Mouse (Mus musculus): ENCODE data around the gene Litaf. TPM values are rescaled to one million over a fixed set of nuclear protein-coding genes. Genes with fewer than 3 reads are reported as not detected.

The Litaf gene
- polyA plus RNA-seq, 1 experiment from 2014 or later = 71.6 TPM

GRCm38 (mm10) chr16:10940661-10941060 lies 125.3 kb downstream of the Litaf start:
- WGBS = 86% methylated on average over 2 of the region's 2 CpGs
- Histone ChIP-seq H3K36me3 (ENCODE audit: control insufficient read depth, insufficient read depth, low read length) (no peaks in the 10 kb centered on the region), H3K4me3 (ENCODE audit: low read depth, low read length) (no peak overlapping the region), H3K9me3 (ENCODE audit: control insufficient read depth, low read length) (no peaks in the 10 kb centered on the region), H3K27me3 (ENCODE audit: control insufficient read depth, insufficient read depth, low read length) (no peaks in the 10 kb centered on the region), H3K27ac (ENCODE audit: low read depth, low read length) (no peak overlapping the region), H3K4me1 (replicated peaks; ENCODE audit: control insufficient read depth, insufficient read depth, low read length) (no peaks in the 10 kb centered on the region), H3K9ac (ENCODE audit: low read depth, low read length) (no peak overlapping the region), H3K4me2 (replicated peaks; ENCODE audit: low read depth, low read length) (no peak overlapping the region)
- no peak for ATAC-seq (ENCODE audit: low FRiP score)
- DNase-seq (ENCODE audit: low spot score) = no peak

GRCm38 (mm10) chr16:10939932-10940331 lies 126.0 kb downstream of the Litaf start:
- DNase-seq (ENCODE audit: low spot score) (no peak), ATAC-seq (ENCODE audit: low FRiP score) (no peak)
- Histone ChIP-seq H3K4me1 (replicated peaks; ENCODE audit: control insufficient read depth, insufficient read depth, low read length) (no peaks in the 10 kb centered on the region), H3K27me3 (ENCODE audit: control insufficient read depth, insufficient read depth, low read length) (no peaks in the 10 kb centered on the region), H3K9ac (ENCODE audit: low read depth, low read length) (no peak overlapping the region), H3K27ac (ENCODE audit: low read depth, low read length) (no peak overlapping the region), H3K4me2 (replicated peaks; ENCODE audit: low read depth, low read length) (no peak overlapping the region), H3K36me3 (ENCODE audit: control insufficient read depth, insufficient read depth, low read length) (no peaks in the 10 kb centered on the region), H3K9me3 (ENCODE audit: control insufficient read depth, low read length) (no peaks in the 10 kb centered on the region), H3K4me3 (ENCODE audit: low read depth, low read length) (no peak overlapping the region)
- 89% methylated on average over 4 of the region's 4 CpGs for WGBS

- no peak for ATAC-seq (ENCODE audit: low FRiP score)
- Histone ChIP-seq H3K4me2 (replicated peaks; ENCODE audit: low read depth, low read length) (no peak overlapping the region), H3K27me3 (ENCODE audit: control insufficient read depth, insufficient read depth, low read length) (no peaks in the 10 kb centered on the region), H3K27ac (ENCODE audit: low read depth, low read length) (no peak overlapping the region), H3K9ac (ENCODE audit: low read depth, low read length) (no peak overlapping the region), H3K36me3 (ENCODE audit: control insufficient read depth, insufficient read depth, low read length) (no peaks in the 10 kb centered on the region), H3K4me3 (ENCODE audit: low read depth, low read length) (no peak overlapping the region), H3K4me1 (replicated peaks; ENCODE audit: control insufficient read depth, insufficient read depth, low read length) (no peaks in the 10 kb centered on the region), H3K9me3 (ENCODE audit: control insufficient read depth, low read length) (no peaks in the 10 kb centered on the region)
- no peak for DNase-seq (ENCODE audit: low spot score)
- 79% methylated on average over 11 of the region's 11 CpGs for WGBS
These were observed 128.5 kb downstream of the Litaf start for GRCm38 (mm10) chr16:10937497-10937896.

- Histone ChIP-seq H3K36me3 (ENCODE audit: control insufficient read depth, insufficient read depth, low read length) (no peaks in the 10 kb centered on the region), H3K9ac (ENCODE audit: low read depth, low read length) (no peak overlapping the region), H3K9me3 (ENCODE audit: control insufficient read depth, low read length) (no peaks in the 10 kb centered on the region), H3K4me2 (replicated peaks; ENCODE audit: low read depth, low read length) (no peak overlapping the region), H3K4me3 (ENCODE audit: low read depth, low read length) (no peak overlapping the region), H3K4me1 (replicated peaks; ENCODE audit: control insufficient read depth, insufficient read depth, low read length) (no peaks in the 10 kb centered on the region), H3K27me3 (ENCODE audit: control insufficient read depth, insufficient read depth, low read length) (no peaks in the 10 kb centered on the region), H3K27ac (ENCODE audit: low read depth, low read length) (peak overlapping the region; percentile 61; the same call in 1 of the 2 replicates)
- DNase-seq (ENCODE audit: low spot score) = peak; percentile 42
- ATAC-seq (ENCODE audit: low FRiP score) = peak; percentile 93
- 22% methylated on average over 5 of the region's 5 CpGs for WGBS
These were observed 129.1 kb downstream of the Litaf start for GRCm38 (mm10) chr16:10936700-10937319.

- no peak overlapping the region for H3K4me3 ChIP-seq (ENCODE audit: low read depth, low read length)
- no peak overlapping the region for H3K4me2 ChIP-seq (replicated peaks; ENCODE audit: low read depth, low read length)
- H3K9me3 ChIP-seq (ENCODE audit: control insufficient read depth, low read length) = no peaks in the 10 kb centered on the region
- ATAC-seq (ENCODE audit: low FRiP score) (no peak), DNase-seq (ENCODE audit: low spot score) (no peak)
- 100% methylated on average over 1 of the region's 1 CpGs for WGBS
- H3K27me3 ChIP-seq (ENCODE audit: control insufficient read depth, insufficient read depth, low read length) = no peaks in the 10 kb centered on the region
- no peaks in the 10 kb centered on the region for H3K4me1 ChIP-seq (replicated peaks; ENCODE audit: control insufficient read depth, insufficient read depth, low read length)
- H3K9ac ChIP-seq (ENCODE audit: low read depth, low read length) = no peak overlapping the region
- no peak overlapping the region for H3K27ac ChIP-seq (ENCODE audit: low read depth, low read length)
- no peaks in the 10 kb centered on the region for H3K36me3 ChIP-seq (ENCODE audit: control insufficient read depth, insufficient read depth, low read length)
These were observed 131.9 kb downstream of the Litaf start for GRCm38 (mm10) chr16:10934047-10934446.

- Histone ChIP-seq H3K27ac (ENCODE audit: low read depth, low read length) (no peak overlapping the region), H3K9me3 (ENCODE audit: control insufficient read depth, low read length) (no peaks in the 10 kb centered on the region), H3K4me3 (ENCODE audit: low read depth, low read length) (no peak overlapping the region), H3K9ac (ENCODE audit: low read depth, low read length) (no peak overlapping the region), H3K36me3 (ENCODE audit: control insufficient read depth, insufficient read depth, low read length) (no peaks in the 10 kb centered on the region), H3K27me3 (ENCODE audit: control insufficient read depth, insufficient read depth, low read length) (no peaks in the 10 kb centered on the region), H3K4me1 (replicated peaks; ENCODE audit: control insufficient read depth, insufficient read depth, low read length) (no peaks in the 10 kb centered on the region), H3K4me2 (replicated peaks; ENCODE audit: low read depth, low read length) (no peak overlapping the region)
- DNase-seq (ENCODE audit: low spot score) (no peak), ATAC-seq (ENCODE audit: low FRiP score) (no peak)
- WGBS = 91% methylated on average over 3 of the region's 3 CpGs
These were observed 132.6 kb downstream of the Litaf start for GRCm38 (mm10) chr16:10933372-10933771.

GRCm38 (mm10) chr16:10927026-10927425 lies 138.9 kb downstream of the Litaf start:
- no peak overlapping the region for H3K27ac ChIP-seq (ENCODE audit: low read depth, low read length)
- no peak overlapping the region for H3K4me2 ChIP-seq (replicated peaks; ENCODE audit: low read depth, low read length)
- H3K4me3 ChIP-seq (ENCODE audit: low read depth, low read length) = no peak overlapping the region
- DNase-seq (ENCODE audit: low spot score) = no peak
- H3K9ac ChIP-seq (ENCODE audit: low read depth, low read length) = no peak overlapping the region
- ATAC-seq (ENCODE audit: low FRiP score) = no peak
- H3K4me1 ChIP-seq (replicated peaks; ENCODE audit: control insufficient read depth, insufficient read depth, low read length) = no peaks in the 10 kb centered on the region
- 88% methylated on average over 1 of the region's 1 CpGs for WGBS
- no peaks in the 10 kb centered on the region for H3K36me3 ChIP-seq (ENCODE audit: control insufficient read depth, insufficient read depth, low read length)
- H3K9me3 ChIP-seq (ENCODE audit: control insufficient read depth, low read length) = no peaks in the 10 kb centered on the region
- H3K27me3 ChIP-seq (ENCODE audit: control insufficient read depth, insufficient read depth, low read length) = no peaks in the 10 kb centered on the region

- DNase-seq (ENCODE audit: low spot score) = no peak
- Histone ChIP-seq H3K4me1 (replicated peaks; ENCODE audit: control insufficient read depth, insufficient read depth, low read length) (no peaks in the 10 kb centered on the region), H3K4me2 (replicated peaks; ENCODE audit: low read depth, low read length) (no peak overlapping the region), H3K4me3 (ENCODE audit: low read depth, low read length) (no peak overlapping the region), H3K36me3 (ENCODE audit: control insufficient read depth, insufficient read depth, low read length) (no peaks in the 10 kb centered on the region), H3K9ac (ENCODE audit: low read depth, low read length) (no peak overlapping the region), H3K9me3 (ENCODE audit: control insufficient read depth, low read length) (no peaks in the 10 kb centered on the region), H3K27ac (ENCODE audit: low read depth, low read length) (no peak overlapping the region), H3K27me3 (ENCODE audit: control insufficient read depth, insufficient read depth, low read length) (no peaks in the 10 kb centered on the region)
- no peak for ATAC-seq (ENCODE audit: low FRiP score)
- 65% methylated on average over 7 of the region's 7 CpGs for WGBS
These were observed 140.3 kb downstream of the Litaf start for GRCm38 (mm10) chr16:10925591-10926180.

GRCm38 (mm10) chr16:10923561-10923960 lies 142.4 kb downstream of the Litaf start:
- H3K27ac ChIP-seq (ENCODE audit: low read depth, low read length) = no peak overlapping the region
- no peak overlapping the region for H3K4me3 ChIP-seq (ENCODE audit: low read depth, low read length)
- WGBS = 63% methylated on average over 5 of the region's 5 CpGs

More at GRCm38 (mm10) chr16:10923561-10923960, 142.4 kb downstream of the Litaf start:
- Histone ChIP-seq H3K4me1 (replicated peaks; ENCODE audit: control insufficient read depth, insufficient read depth, low read length) (no peaks in the 10 kb centered on the region), H3K4me2 (replicated peaks; ENCODE audit: low read depth, low read length) (no peak overlapping the region), H3K36me3 (ENCODE audit: control insufficient read depth, insufficient read depth, low read length) (no peaks in the 10 kb centered on the region), H3K9ac (ENCODE audit: low read depth, low read length) (no peak overlapping the region), H3K27me3 (ENCODE audit: control insufficient read depth, insufficient read depth, low read length) (no peaks in the 10 kb centered on the region), H3K9me3 (ENCODE audit: control insufficient read depth, low read length) (no peaks in the 10 kb centered on the region)
- ATAC-seq (ENCODE audit: low FRiP score) (no peak), DNase-seq (ENCODE audit: low spot score) (no peak)
